Mouse (Mus musculus) kidney, embryonic 16.5 days (tissue): ENCODE data around the gene Tvp23b. TPM values are rescaled to one million over a fixed set of nuclear protein-coding genes. Genes with fewer than 3 reads are reported as not detected.

Experiments used
- ATAC-seq: fragments of 200-750 bp; cut with Nextera tagmentation; 2 replicates; pipeline ENCODE4 v1.8.0; 2017; ENCODE audit warnings: moderate TSS enrichment; ENCODE audit not compliant: low FRiP score, low TSS enrichment
- H3K27ac ChIP-seq: fragments of 300-500 bp; sonication (generic); 2 replicates; pipeline ENCODE4 v1.5.1; 2014; ENCODE audit warnings: low read length
- H3K27me3 ChIP-seq: fragments of 300-500 bp; sonication (generic); 2 replicates; pipeline ENCODE4 v1.6.1; 2014; ENCODE audit warnings: low read length, control low read depth, mixed read lengths; ENCODE audit not compliant: insufficient read depth
- H3K36me3 ChIP-seq: fragments of 300-500 bp; sonication (generic); 2 replicates; pipeline ENCODE4 v1.6.1; 2014; ENCODE audit warnings: low read length, control low read depth, mixed read lengths; ENCODE audit not compliant: insufficient read depth
- H3K4me1 ChIP-seq: fragments of 300-500 bp; sonication (generic); 2 replicates; pipeline ENCODE4 v1.6.1; 2014; ENCODE audit warnings: low read length, control low read depth, mixed read lengths; ENCODE audit not compliant: insufficient read depth
- H3K4me2 ChIP-seq: fragments of 300-500 bp; sonication (generic); replicated peaks from 2 replicates; pipeline ENCODE4 v1.6.1; 2014; ENCODE audit warnings: low read depth, low read length
- H3K4me3 ChIP-seq: fragments of 300-500 bp; sonication (generic); 2 replicates; pipeline ENCODE4 v1.5.1; 2014; ENCODE audit warnings: mild to moderate bottlenecking, low read length
- H3K9ac ChIP-seq: fragments of 300-500 bp; sonication (generic); replicated peaks from 2 replicates; pipeline ENCODE4 v1.6.1; 2014; ENCODE audit warnings: low read length
- H3K9me3 ChIP-seq: fragments of 300-500 bp; sonication (generic); 2 replicates; pipeline ENCODE4 v1.6.1; 2016; ENCODE audit warnings: low read length, control low read depth
- WGBS: fragments of 180-500 bp; shearing (Covaris S2); extraction: QIAGEN DNeasy Blood & Tissue Kit; methylation state at CpG from one replicate; pipeline ENCODE4 v1.1.7; 2014; 5-methylcytosine and 5-hydroxymethylcytosine counted together
- polyA plus RNA-seq: library from polyadenylated mRNA; unstranded; fragments of >200 nt; fragmentation: Nextera tagmentation; extraction: Ambion mirVana; gene quantifications from 2 replicates; pipeline ENCODE4 v1.2.1, GENCODE M21; 2015

Gene Tvp23b
- polyA plus RNA-seq, 1 experiment from 2014 or later, result 83.6 TPM

GRCm38 (mm10) chr11:62933099-62933498 lies 53.8 kb downstream of the Tvp23b start:
- no peak for ATAC-seq
- Histone ChIP-seq H3K36me3 (no peaks in the 10 kb centered on the region), H3K27ac (no peak overlapping the region), H3K4me3 (no peak overlapping the region), H3K27me3 (no peaks in the 10 kb centered on the region), H3K9ac (no peak overlapping the region), H3K4me1 (0 out of 2 replicates have a peak, but pooled peaks cover 3% of the 10 kb centered on the region), H3K9me3 (no peaks in the 10 kb centered on the region), H3K4me2 (no peak overlapping the region)
- WGBS, result 91% methylated on average over 9 of the region's 9 CpGs

- no peaks in the 10 kb centered on the region for H3K9me3 ChIP-seq
- H3K27ac ChIP-seq, result no peak overlapping the region
- H3K4me2 ChIP-seq, result no peak overlapping the region
- H3K9ac ChIP-seq, result no peak overlapping the region
- H3K4me3 ChIP-seq, result no peak overlapping the region
- no peaks in the 10 kb centered on the region for H3K4me1 ChIP-seq
- 82% methylated on average over 11 of the region's 11 CpGs for WGBS
- ATAC-seq, result no peak
- H3K27me3 ChIP-seq, result no peaks in the 10 kb centered on the region
- no peaks in the 10 kb centered on the region for H3K36me3 ChIP-seq
Measured at GRCm38 (mm10) chr11:62934795-62935514, 55.7 kb downstream of the Tvp23b start.

- Histone ChIP-seq H3K4me2 (no peak overlapping the region), H3K27me3 (no peaks in the 10 kb centered on the region), H3K9ac (no peak overlapping the region), H3K27ac (no peak overlapping the region), H3K4me1 (no peaks in the 10 kb centered on the region), H3K9me3 (no peaks in the 10 kb centered on the region), H3K36me3 (no peaks in the 10 kb centered on the region), H3K4me3 (no peak overlapping the region)
- no peak for ATAC-seq
- WGBS, result 72% methylated on average over 6 of the region's 6 CpGs
Measured at GRCm38 (mm10) chr11:62937986-62938385, 58.7 kb downstream of the Tvp23b start.

- H3K9me3 ChIP-seq, result no peaks in the 10 kb centered on the region
- H3K4me2 ChIP-seq, result no peak overlapping the region
- H3K4me3 ChIP-seq, result no peak overlapping the region
- 72% methylated on average over 5 of the region's 5 CpGs for WGBS
- no peaks in the 10 kb centered on the region for H3K27me3 ChIP-seq
- no peak overlapping the region for H3K27ac ChIP-seq
- H3K4me1 ChIP-seq, result no peaks in the 10 kb centered on the region
- no peak for ATAC-seq
- H3K36me3 ChIP-seq, result no peaks in the 10 kb centered on the region
- H3K9ac ChIP-seq, result no peak overlapping the region
Measured at GRCm38 (mm10) chr11:62938921-62939320, 59.7 kb downstream of the Tvp23b start.

- Histone ChIP-seq H3K4me3 (no peak overlapping the region), H3K4me2 (no peak overlapping the region), H3K4me1 (no peaks in the 10 kb centered on the region), H3K9ac (no peak overlapping the region), H3K9me3 (no peaks in the 10 kb centered on the region), H3K36me3 (no peaks in the 10 kb centered on the region), H3K27me3 (no peaks in the 10 kb centered on the region), H3K27ac (no peak overlapping the region)
- WGBS, result 92% methylated on average over 3 of the region's 3 CpGs
- ATAC-seq, result no peak
Measured at GRCm38 (mm10) chr11:62940176-62940575, 60.9 kb downstream of the Tvp23b start.

GRCm38 (mm10) chr11:62943538-62943937 lies 64.3 kb downstream of the Tvp23b start:
- H3K4me3 ChIP-seq, result no peak overlapping the region
- no peaks in the 10 kb centered on the region for H3K4me1 ChIP-seq
- no peak for ATAC-seq
- H3K27ac ChIP-seq, result no peak overlapping the region
- 61% methylated on average over 6 of the region's 6 CpGs for WGBS
- H3K27me3 ChIP-seq, result no peaks in the 10 kb centered on the region
- no peak overlapping the region for H3K9ac ChIP-seq
- H3K4me2 ChIP-seq, result no peak overlapping the region
- no peaks in the 10 kb centered on the region for H3K36me3 ChIP-seq
- H3K9me3 ChIP-seq, result no peaks in the 10 kb centered on the region

- H3K9me3 ChIP-seq, result no peaks in the 10 kb centered on the region
- no peaks in the 10 kb centered on the region for H3K4me1 ChIP-seq
- H3K4me3 ChIP-seq, result no peak overlapping the region
- H3K27ac ChIP-seq, result no peak overlapping the region
- WGBS, result 59% methylated on average over 4 of the region's 4 CpGs
- no peaks in the 10 kb centered on the region for H3K27me3 ChIP-seq
- H3K4me2 ChIP-seq, result no peak overlapping the region
- no peak overlapping the region for H3K9ac ChIP-seq
- no peak for ATAC-seq
- H3K36me3 ChIP-seq, result no peaks in the 10 kb centered on the region
Measured at GRCm38 (mm10) chr11:62945514-62945913, 66.3 kb downstream of the Tvp23b start.

- Histone ChIP-seq H3K36me3 (no peaks in the 10 kb centered on the region), H3K4me3 (no peak overlapping the region), H3K27me3 (no peaks in the 10 kb centered on the region), H3K9ac (no peak overlapping the region), H3K9me3 (no peaks in the 10 kb centered on the region; the same call in 1 of the 2 replicates), H3K4me1 (no peaks in the 10 kb centered on the region), H3K4me2 (no peak overlapping the region), H3K27ac (no peak overlapping the region)
- WGBS, result 89% methylated on average over 1 of the region's 1 CpGs
- ATAC-seq, result no peak
Measured at GRCm38 (mm10) chr11:62949548-62949947, 70.3 kb downstream of the Tvp23b start.

- Histone ChIP-seq H3K9ac (no peak within 1 kb of the TSS), H3K4me3 (no peak within 1 kb of the TSS), H3K36me3 (no peaks in the 10 kb centered on the region), H3K4me1 (no peaks in the 10 kb centered on the region), H3K27me3 (no peaks in the 10 kb centered on the region), H3K9me3 (peaks cover 9% of the 10 kb centered on the region), H3K27ac (no peak within 1 kb of the TSS), H3K4me2 (no peak within 1 kb of the TSS)
- WGBS, result 76% methylated on average over 3 of the region's 3 CpGs
- ATAC-seq, result no peak
Measured at GRCm38 (mm10) chr11:62951012-62951411, 71.8 kb downstream of the Tvp23b start, which contains the start of gene Cdrt4. TSS of gene Cdrt4 (plus strand) at chr11:62951193.

GRCm38 (mm10) chr11:62954766-62955165 lies 75.5 kb downstream of the Tvp23b start:
- H3K4me3 ChIP-seq, result no peak overlapping the region
- no peak for ATAC-seq
- H3K36me3 ChIP-seq, result no peaks in the 10 kb centered on the region
- WGBS, result 82% methylated on average over 2 of the region's 3 CpGs
- no peaks in the 10 kb centered on the region for H3K27me3 ChIP-seq
- no peak overlapping the region for H3K4me2 ChIP-seq
- peaks cover 9% of the 10 kb centered on the region for H3K9me3 ChIP-seq
- no peak overlapping the region for H3K27ac ChIP-seq
- H3K9ac ChIP-seq, result no peak overlapping the region
- H3K4me1 ChIP-seq, result no peaks in the 10 kb centered on the region
